Mouse (Mus musculus) embryonic facial prominence, embryonic 10.5 days (tissue): ENCODE measurements around the gene Gm4981. TPM values are rescaled to one million over a fixed set of nuclear protein-coding genes. Genes with fewer than 3 reads are reported as not detected.

Experiments
- DNase-seq: peaks from one replicate; pipeline ENCODE4 v3.0.0-alpha.2; 2017; ENCODE audit warnings: low spot score
- H3K27ac ChIP-seq: fragments of 300-500 bp; sonication (generic); replicated peaks from 2 replicates; pipeline ENCODE4 v1.5.1; 2016; ENCODE audit warnings: mild to moderate bottlenecking
- H3K27me3 ChIP-seq: fragments of 300-500 bp; sonication (generic); replicated peaks from 2 replicates; pipeline ENCODE4 v1.6.1; 2016; ENCODE audit warnings: low read depth, mild to moderate bottlenecking; ENCODE audit not compliant: poor library complexity, severe bottlenecking
- H3K36me3 ChIP-seq: fragments of 300-500 bp; sonication (generic); replicated peaks from 2 replicates; pipeline ENCODE4 v1.6.1; 2016; ENCODE audit warnings: mild to moderate bottlenecking, moderate library complexity
- H3K4me1 ChIP-seq: fragments of 300-500 bp; sonication (generic); 2 replicates; pipeline ENCODE4 v1.6.1; 2016
- H3K4me3 ChIP-seq: fragments of 300-500 bp; sonication (generic); 2 replicates; pipeline ENCODE4 v1.5.1; 2016; ENCODE audit warnings: mild to moderate bottlenecking, moderate library complexity
- H3K9me3 ChIP-seq: fragments of 300-500 bp; sonication (generic); 2 replicates; pipeline ENCODE4 v1.6.1; 2016; ENCODE audit warnings: mild to moderate bottlenecking
- WGBS: fragments of 180-500 bp; shearing (Covaris S2); methylation state at CpG from one replicate; pipeline ENCODE4 v1.1.7; 2016; 5-methylcytosine and 5-hydroxymethylcytosine counted together
- polyA plus RNA-seq: library from polyadenylated mRNA; unstranded; fragments of >200 nt; fragmentation: Nextera tagmentation; extraction: Ambion mirVana; gene quantifications from 2 replicates; pipeline ENCODE4 v1.2.1, GENCODE M21; 2016

The Gm4981 gene
- polyA plus RNA-seq, 1 experiment from 2014 or later: not detected

DNA sequence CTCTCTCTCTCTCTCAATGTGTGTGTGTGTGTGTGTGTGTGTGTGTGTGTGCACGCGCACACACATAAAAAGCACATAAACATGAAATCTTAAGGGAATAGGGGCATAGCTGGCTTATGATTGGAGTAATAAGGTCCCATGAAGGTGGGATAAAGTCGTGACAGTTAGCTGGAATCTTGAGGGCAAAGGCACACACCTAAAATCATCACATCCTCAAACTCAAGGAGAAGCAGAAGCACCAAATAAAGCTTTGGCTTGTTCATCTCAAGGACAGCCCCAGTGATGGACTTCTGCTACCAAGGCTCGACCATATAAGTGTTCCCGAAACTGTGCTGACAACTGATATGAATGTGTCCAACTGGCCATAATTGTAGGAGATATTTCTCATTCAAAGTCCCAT is 21.6 kb downstream of the Gm4981 start:
- Histone ChIP-seq H3K27ac (no peak overlapping the region), H3K4me3 (no peak overlapping the region), H3K36me3 (no peaks in the 10 kb centered on the region), H3K27me3 (no peaks in the 10 kb centered on the region), H3K4me1 (no peaks in the 10 kb centered on the region), H3K9me3 (peaks cover 20% of the 10 kb centered on the region)
- DNase-seq: no peak
- WGBS: 84% methylated on average over 5 of the region's 5 CpGs

DNA sequence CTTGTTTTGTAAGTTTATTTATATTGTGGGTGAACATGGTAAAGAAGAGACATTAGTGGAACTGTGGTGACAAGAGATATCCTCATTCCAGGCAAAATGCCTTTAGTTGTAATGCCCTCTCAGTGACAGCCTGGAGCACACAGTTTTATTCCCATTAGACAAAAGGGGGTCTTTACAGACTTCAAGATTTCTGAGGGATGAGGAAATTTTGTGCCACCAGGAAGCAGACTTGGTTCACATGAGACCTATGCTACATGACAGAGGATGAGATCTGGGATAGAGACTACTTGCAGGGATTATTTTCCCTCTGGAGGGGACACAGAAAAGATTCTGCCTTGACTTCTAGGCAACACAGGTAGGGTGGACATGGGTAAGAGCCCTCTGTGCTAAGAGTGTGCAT is 22.0 kb downstream of the Gm4981 start:
- Histone ChIP-seq H3K36me3 (no peaks in the 10 kb centered on the region), H3K27me3 (no peaks in the 10 kb centered on the region), H3K4me3 (no peak overlapping the region), H3K27ac (no peak overlapping the region), H3K4me1 (no peaks in the 10 kb centered on the region), H3K9me3 (peaks cover 24% of the 10 kb centered on the region)
- DNase-seq: no peak

DNA sequence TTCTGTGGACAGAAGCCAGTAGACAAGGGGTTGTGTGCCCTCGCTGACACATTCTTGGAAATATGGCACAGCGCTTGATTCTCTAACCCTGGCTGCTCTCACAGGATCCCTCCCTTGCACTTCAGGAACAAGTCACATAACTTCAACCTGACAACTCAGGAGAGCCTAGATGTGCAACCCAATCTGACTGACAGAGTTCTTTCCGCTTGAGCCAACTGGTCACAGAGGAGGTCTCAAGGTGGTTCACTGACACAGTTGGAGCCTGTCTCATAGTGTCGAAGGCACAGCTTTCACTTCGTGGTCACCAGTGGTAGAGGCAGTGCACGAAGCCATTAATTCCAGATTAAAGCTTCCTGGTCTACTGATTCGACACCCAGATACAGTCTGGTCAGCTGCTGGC is 24.3 kb downstream of the Gm4981 start:
- DNase-seq: no peak
- H3K4me3 ChIP-seq: no peak overlapping the region
- no peaks in the 10 kb centered on the region for H3K27me3 ChIP-seq
- H3K4me1 ChIP-seq: no peaks in the 10 kb centered on the region
- H3K36me3 ChIP-seq: no peaks in the 10 kb centered on the region
- H3K27ac ChIP-seq: no peak overlapping the region
- peaks cover 24% of the 10 kb centered on the region for H3K9me3 ChIP-seq
- WGBS: 79% methylated on average over 7 of the region's 7 CpGs

DNA sequence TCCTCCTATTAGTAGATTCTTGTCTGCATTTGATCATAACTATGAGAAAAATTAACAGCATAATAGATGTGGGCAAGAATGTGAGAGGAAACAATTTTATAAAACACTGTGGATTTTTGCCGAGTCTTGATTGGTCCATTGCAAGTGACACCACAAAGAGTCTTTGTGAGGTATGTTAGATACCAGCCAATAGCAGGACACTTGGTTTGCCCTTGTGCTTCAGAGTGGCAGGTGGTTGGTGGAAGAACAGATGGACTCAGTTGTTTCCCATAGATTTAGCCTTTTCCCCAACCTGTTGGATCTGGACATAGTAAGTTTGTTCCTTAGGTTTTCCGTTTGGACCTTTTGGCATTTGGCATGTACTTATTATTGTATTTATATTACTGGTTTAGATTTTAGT is 25.3 kb downstream of the Gm4981 start:
- no peak overlapping the region for H3K4me3 ChIP-seq
- WGBS: 89% methylated on average over 2 of the region's 2 CpGs
- H3K27me3 ChIP-seq: no peaks in the 10 kb centered on the region

GRCm38 (mm10) chr10:58210514-58210913 is 26.0 kb downstream of the Gm4981 start:
- Histone ChIP-seq H3K4me3 (no peak overlapping the region), H3K4me1 (no peaks in the 10 kb centered on the region), H3K27me3 (no peaks in the 10 kb centered on the region), H3K9me3 (peaks cover 36% of the 10 kb centered on the region), H3K36me3 (no peaks in the 10 kb centered on the region), H3K27ac (no peak overlapping the region)
- DNase-seq: no peak
- 67% methylated on average over 1 of the region's 1 CpGs for WGBS

More for the DNA sequence above, 25.3 kb downstream of the Gm4981 start:
- Histone ChIP-seq H3K36me3 (no peaks in the 10 kb centered on the region), H3K9me3 (peaks cover 31% of the 10 kb centered on the region), H3K27ac (no peak overlapping the region), H3K4me1 (no peaks in the 10 kb centered on the region)
- no peak for DNase-seq

- Histone ChIP-seq H3K27ac (no peak overlapping the region), H3K4me3 (no peak overlapping the region), H3K27me3 (no peaks in the 10 kb centered on the region), H3K36me3 (no peaks in the 10 kb centered on the region), H3K9me3 (peaks cover 36% of the 10 kb centered on the region), H3K4me1 (no peaks in the 10 kb centered on the region)
- DNase-seq: no peak
- WGBS: 75% methylated on average over 2 of the region's 2 CpGs
Observed at GRCm38 (mm10) chr10:58209710-58210467, 26.6 kb downstream of the Gm4981 start.

DNA sequence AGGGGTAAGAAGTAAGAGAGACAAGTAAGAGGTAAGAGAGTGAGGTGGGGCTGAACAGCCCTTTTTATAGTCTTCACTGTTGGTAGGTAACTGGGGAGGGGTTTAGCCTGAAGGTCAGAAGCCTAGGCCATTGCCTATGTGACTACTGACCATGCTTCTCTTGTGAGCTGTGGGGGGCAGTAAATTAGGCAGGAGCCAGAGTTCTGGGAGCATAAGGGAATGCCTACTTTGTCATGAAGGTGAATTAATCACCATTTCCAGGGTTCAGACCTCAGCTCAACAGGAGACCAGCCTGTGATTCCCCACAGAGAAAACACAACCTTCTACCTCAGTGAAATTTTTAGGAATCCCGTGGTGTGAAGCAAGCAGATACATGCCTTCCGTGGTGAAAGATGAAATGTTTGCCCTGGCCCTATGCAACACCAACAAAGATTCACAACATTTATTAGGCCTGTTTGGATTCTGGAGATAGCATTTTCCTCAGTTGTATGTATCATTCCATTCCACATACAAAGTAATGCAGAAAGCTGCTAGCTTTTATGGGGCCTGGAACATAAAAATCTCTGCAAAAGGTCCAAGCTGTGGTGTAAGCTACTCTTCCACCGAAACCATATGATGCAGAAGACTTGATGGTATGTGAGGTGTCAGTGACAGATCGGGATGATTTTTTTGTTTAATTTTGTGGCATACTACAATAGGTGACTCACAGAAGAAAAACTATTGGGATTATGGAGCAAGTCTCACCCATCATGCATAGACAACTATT is 29.7 kb downstream of the Gm4981 start:
- Histone ChIP-seq H3K4me1 (no peaks in the 10 kb centered on the region), H3K27ac (no peak overlapping the region), H3K36me3 (no peaks in the 10 kb centered on the region), H3K9me3 (peaks cover 26% of the 10 kb centered on the region), H3K27me3 (no peaks in the 10 kb centered on the region), H3K4me3 (no peak overlapping the region)
- 88% methylated on average over 4 of the region's 4 CpGs for WGBS
- DNase-seq: no peak

GRCm38 (mm10) chr10:58205986-58206385 is 30.5 kb downstream of the Gm4981 start:
- 45% methylated on average over 1 of the region's 1 CpGs for WGBS
- H3K27ac ChIP-seq: no peak overlapping the region
- H3K4me1 ChIP-seq: no peaks in the 10 kb centered on the region
- no peak for DNase-seq
- peaks cover 24% of the 10 kb centered on the region; the same call in 1 of the 2 replicates for H3K9me3 ChIP-seq
- H3K4me3 ChIP-seq: no peak overlapping the region
- no peaks in the 10 kb centered on the region for H3K27me3 ChIP-seq
- H3K36me3 ChIP-seq: no peaks in the 10 kb centered on the region

Other genes with a start within 250 kb of the Gm4981 start
- gene AW822073, start 11.8 kb downstream of the Gm4981 start, polyA plus RNA-seq: not detected in 2 replicates
- not detected in 2 replicates for gene Duxf3, start 4.0 kb downstream of the Gm4981 start, polyA plus RNA-seq
- 42.3 and 58.9 TPM in 2 replicates for gene Gcc2, start 18.8 kb upstream of the Gm4981 start, polyA plus RNA-seq
- gene Lims1, start 86.8 kb upstream of the Gm4981 start, polyA plus RNA-seq: 107 and 108 TPM in 2 replicates
- 27.0 and 28.2 TPM in 2 replicates for gene Ranbp2, start 210.2 kb upstream of the Gm4981 start, polyA plus RNA-seq